In genomic region chr10:117454711-117455591, GRCm38 (mm10) we compare ENCODE assay signal across 12 mouse cellular contexts.
DNase-seq lines count a peak whose midpoint lies in the region; ATAC-seq and TF ChIP-seq lines count a peak whose summit lies in the region.
"Had no signal": no experiment of that assay in that cellular context is flagged by ENCODE, and none has a peak within 500 bp of the region (broad histone marks: within the 10 kb centered on the region; RNA-seq: fewer than 3 reads in every experiment).

No protein-coding gene starts in this region.

- no peaks in the 10 kb centered on the region for H3K9me3 ChIP-seq in forebrain, embryonic 11.5 days (ENCODE audit: control insufficient read depth, low read length)
- H3K9me3 ChIP-seq in forebrain, embryonic 10.5 days = no peaks in the 10 kb centered on the region
- H3K9me3 ChIP-seq in lung, embryonic 14.5 days (ENCODE audit: low read depth, low read length) = no peaks in the 10 kb centered on the region
- no peaks in the 10 kb centered on the region for H3K9me3 ChIP-seq in intestine, embryonic 16.5 days (ENCODE audit: control insufficient read depth, low read length)
- H3K9me3 ChIP-seq in stomach, embryonic 15.5 days = no peaks in the 10 kb centered on the region
- H3K9me3 ChIP-seq in heart, embryonic 10.5 days = no peaks in the 10 kb centered on the region
- H3K9me3 ChIP-seq: heart, embryonic 12.5 days; liver, embryonic 13.5 days had no signal

- WGBS in forebrain, embryonic 11.5 days = 67% methylated on average over 12 of the region's 12 CpGs
- WGBS in forebrain, embryonic 10.5 days = 70% methylated on average over 12 of the region's 12 CpGs
- WGBS in lung, embryonic 14.5 days = 55% methylated on average over 12 of the region's 12 CpGs
- 59% methylated on average over 12 of the region's 12 CpGs for WGBS in lung, adult 2 months
- WGBS in intestine, embryonic 16.5 days = 60% methylated on average over 12 of the region's 12 CpGs
- WGBS in stomach, embryonic 15.5 days = 60% methylated on average over 12 of the region's 12 CpGs
- 68% methylated on average over 12 of the region's 12 CpGs for WGBS in heart, embryonic 10.5 days

- H3K4me2 ChIP-seq in forebrain, embryonic 11.5 days (ENCODE audit: low read depth, low read length, severe bottlenecking) = no peak overlapping the region
- no peak overlapping the region for H3K4me2 ChIP-seq in lung, embryonic 14.5 days
- no peak overlapping the region for H3K4me2 ChIP-seq in intestine, embryonic 16.5 days (ENCODE audit: low read depth, low read length)
- no peak overlapping the region for H3K4me2 ChIP-seq in stomach, embryonic 15.5 days
- H3K4me2 ChIP-seq: heart, embryonic 12.5 days; liver, embryonic 13.5 days had no signal

- DNase-seq in forebrain, embryonic 11.5 days (ENCODE audit: low spot score) = no peak
- DNase-seq in forebrain, embryonic 10.5 days (ENCODE audit: extremely low spot score, low spot score) = no peak
- no peak for DNase-seq in lung, embryonic 14.5 days
- DNase-seq in lung, adult 2 months = no peak
- no peak for DNase-seq in heart, embryonic 10.5 days (ENCODE audit: low spot score)
- DNase-seq in urinary bladder, adult 2 months (ENCODE audit: low spot score) = no peak
- DNase-seq: gastrocnemius, postnatal 25 days; layer of hippocampus, adult 9-11 months had no signal

- no peak for TF ChIP-seq CTCF in lung, embryonic 14.5 days (IDR thresholded peaks at IDR 0.05; ENCODE audit: low read depth)
- no peak for TF ChIP-seq CTCF in lung, adult 2 months (IDR thresholded peaks at IDR 0.05; ENCODE audit: insufficient read depth, low read length)

- H3K9ac ChIP-seq in forebrain, embryonic 11.5 days (ENCODE audit: low read length) = no peak overlapping the region
- H3K9ac ChIP-seq in lung, embryonic 14.5 days = no peak overlapping the region
- no peak overlapping the region for H3K9ac ChIP-seq in intestine, embryonic 16.5 days (ENCODE audit: low read depth, low read length)
- no peak overlapping the region for H3K9ac ChIP-seq in stomach, embryonic 15.5 days
- H3K9ac ChIP-seq: heart, embryonic 12.5 days; liver, embryonic 13.5 days had no signal

- no peaks in the 10 kb centered on the region for H3K36me3 ChIP-seq in forebrain, embryonic 11.5 days (ENCODE audit: control insufficient read depth, insufficient read depth, low read length)
- no peaks in the 10 kb centered on the region for H3K36me3 ChIP-seq in forebrain, embryonic 10.5 days (replicated peaks)
- no peaks in the 10 kb centered on the region for H3K36me3 ChIP-seq in lung, embryonic 14.5 days (ENCODE audit: insufficient read depth)
- H3K36me3 ChIP-seq in intestine, embryonic 16.5 days (ENCODE audit: control insufficient read depth, insufficient read depth, low read length) = no peaks in the 10 kb centered on the region
- H3K36me3 ChIP-seq in stomach, embryonic 15.5 days = no peaks in the 10 kb centered on the region
- H3K36me3 ChIP-seq in heart, embryonic 10.5 days = no peaks in the 10 kb centered on the region
- H3K36me3 ChIP-seq: heart, embryonic 12.5 days; liver, embryonic 13.5 days had no signal

- H3K4me3 ChIP-seq in forebrain, embryonic 11.5 days (ENCODE audit: low read depth, low read length) = no peak overlapping the region
- H3K4me3 ChIP-seq in forebrain, embryonic 10.5 days = no peak overlapping the region
- H3K4me3 ChIP-seq in lung, embryonic 14.5 days (ENCODE audit: low read depth, low read length) = no peak overlapping the region
- no peak overlapping the region for H3K4me3 ChIP-seq in lung, adult 2 months (replicated peaks; ENCODE audit: extremely low read depth, low read depth, low read length)
- no peak overlapping the region for H3K4me3 ChIP-seq in intestine, embryonic 16.5 days (ENCODE audit: low read length)
- no peak overlapping the region for H3K4me3 ChIP-seq in stomach, embryonic 15.5 days (replicated peaks)
- no peak overlapping the region for H3K4me3 ChIP-seq in heart, embryonic 10.5 days
- H3K4me3 ChIP-seq: heart, embryonic 12.5 days; liver, embryonic 13.5 days had no signal

- ATAC-seq in forebrain, embryonic 11.5 days (replicated peaks; ENCODE audit: low FRiP score) = peak; percentile 51; the same call in 1 of the 2 replicates
- peak; percentile 10; the same call in 1 of the 2 replicates for ATAC-seq in lung, embryonic 14.5 days (ENCODE audit: insufficient read depth)
- peak; percentile 34 for ATAC-seq in intestine, embryonic 16.5 days
- no peak for ATAC-seq in stomach, embryonic 15.5 days (ENCODE audit: insufficient read depth, low FRiP score, low read depth)

- no peak overlapping the region for H3K27ac ChIP-seq in forebrain, embryonic 11.5 days (ENCODE audit: low read depth, low read length)
- H3K27ac ChIP-seq in forebrain, embryonic 10.5 days = no peak overlapping the region
- H3K27ac ChIP-seq in lung, embryonic 14.5 days (ENCODE audit: low read depth) = no peak overlapping the region
- H3K27ac ChIP-seq in intestine, embryonic 16.5 days (ENCODE audit: low read length) = peak overlapping the region; percentile 50; the same call in 1 of the 2 replicates
- H3K27ac ChIP-seq in stomach, embryonic 15.5 days = peak overlapping the region; percentile 26; the same call in 1 of the 2 replicates
- no peak overlapping the region for H3K27ac ChIP-seq in heart, embryonic 10.5 days
- H3K27ac ChIP-seq: liver, embryonic 13.5 days had no signal

- no peak for TF ChIP-seq POLR2A in lung, adult 2 months (IDR thresholded peaks at IDR 0.05; ENCODE audit: borderline replicate concordance, extremely low read depth, low read depth, low read length)

- H3K27me3 ChIP-seq in forebrain, embryonic 11.5 days (ENCODE audit: control insufficient read depth, insufficient read depth, low read length) = no peaks in the 10 kb centered on the region
- H3K27me3 ChIP-seq in forebrain, embryonic 10.5 days (ENCODE audit: poor library complexity, severe bottlenecking) = peaks cover 9% of the 10 kb centered on the region
- H3K27me3 ChIP-seq in lung, embryonic 14.5 days (ENCODE audit: insufficient read depth, low read length) = no peaks in the 10 kb centered on the region
- no peaks in the 10 kb centered on the region for H3K27me3 ChIP-seq in intestine, embryonic 16.5 days (replicated peaks; ENCODE audit: control insufficient read depth, insufficient read depth, low read length)
- no peaks in the 10 kb centered on the region for H3K27me3 ChIP-seq in stomach, embryonic 15.5 days (replicated peaks)
- no peaks in the 10 kb centered on the region for H3K27me3 ChIP-seq in heart, embryonic 10.5 days (ENCODE audit: insufficient read depth, poor library complexity, severe bottlenecking)
- H3K27me3 ChIP-seq: liver, embryonic 13.5 days had no signal

- peaks cover 4% of the 10 kb centered on the region; the same call in 1 of the 2 replicates for H3K4me1 ChIP-seq in forebrain, embryonic 11.5 days (replicated peaks; ENCODE audit: control insufficient read depth, insufficient read depth, low read length)
- H3K4me1 ChIP-seq in forebrain, embryonic 10.5 days = peaks cover 19% of the 10 kb centered on the region
- no peaks in the 10 kb centered on the region for H3K4me1 ChIP-seq in lung, embryonic 14.5 days (ENCODE audit: insufficient read depth)
- H3K4me1 ChIP-seq in lung, adult 2 months (ENCODE audit: control insufficient read depth, insufficient read depth, low read length) = peaks cover 2% of the 10 kb centered on the region
- H3K4me1 ChIP-seq in intestine, embryonic 16.5 days (ENCODE audit: control insufficient read depth, insufficient read depth, low read length) = peaks cover 25% of the 10 kb centered on the region
- no peaks in the 10 kb centered on the region for H3K4me1 ChIP-seq in stomach, embryonic 15.5 days
- peaks cover 16% of the 10 kb centered on the region; the same call in 1 of the 2 replicates for H3K4me1 ChIP-seq in heart, embryonic 10.5 days

Comparison
In these comparisons a context has a peak if more than half of its experiments do, and no peak if none do; other contexts are left out.
1. H3K27ac ChIP-seq: peak in intestine, embryonic 16.5 days (single experiment) and stomach, embryonic 15.5 days (single experiment); none in forebrain, embryonic 11.5 days (single experiment), forebrain, embryonic 10.5 days (single experiment), lung, embryonic 14.5 days (single experiment) and heart, embryonic 10.5 days (single experiment).